Mouse (Mus musculus) lung, postnatal 36 days (tissue): ENCODE results near the gene Olfr1463.

ENCODE experiments used
- DNase-seq: peaks from one replicate; pipeline ENCODE4 v3.0.0; 2022; ENCODE audit warnings: mixed read lengths

The Olfr1463 gene

GRCm38 (mm10) chr19:13231028-13231427 lies at the start of gene Olfr1463:
Gene Olfr1463, plus strand, starts transcription at chr19:13231328.
- DNase-seq: no peak

GRCm38 (mm10) chr19:13185434-13185833 lies 45.7 kb upstream of the Olfr1463 start, which contains the start of gene Olfr1462:
Gene Olfr1462, plus strand, starts transcription at chr19:13185734.
- no peak for DNase-seq

GRCm38 (mm10) chr19:13221666-13222065 lies 9.5 kb upstream of the Olfr1463 start:
- DNase-seq: no peak
